Mouse (Mus musculus): ENCODE measurements around the gene Atf1. TPM values are rescaled to one million over a fixed set of nuclear protein-coding genes. Genes with fewer than 3 reads are reported as not detected.

Atf1 gene
- polyA plus RNA-seq (2012; rRNA removed) (21.3 and 29.7 TPM in 2 replicates), polyA plus RNA-seq (2014; fragmentation: Nextera tagmentation; extraction: Ambion mirVana) (24.9 and 27.6 TPM in 2 replicates)

DNA sequence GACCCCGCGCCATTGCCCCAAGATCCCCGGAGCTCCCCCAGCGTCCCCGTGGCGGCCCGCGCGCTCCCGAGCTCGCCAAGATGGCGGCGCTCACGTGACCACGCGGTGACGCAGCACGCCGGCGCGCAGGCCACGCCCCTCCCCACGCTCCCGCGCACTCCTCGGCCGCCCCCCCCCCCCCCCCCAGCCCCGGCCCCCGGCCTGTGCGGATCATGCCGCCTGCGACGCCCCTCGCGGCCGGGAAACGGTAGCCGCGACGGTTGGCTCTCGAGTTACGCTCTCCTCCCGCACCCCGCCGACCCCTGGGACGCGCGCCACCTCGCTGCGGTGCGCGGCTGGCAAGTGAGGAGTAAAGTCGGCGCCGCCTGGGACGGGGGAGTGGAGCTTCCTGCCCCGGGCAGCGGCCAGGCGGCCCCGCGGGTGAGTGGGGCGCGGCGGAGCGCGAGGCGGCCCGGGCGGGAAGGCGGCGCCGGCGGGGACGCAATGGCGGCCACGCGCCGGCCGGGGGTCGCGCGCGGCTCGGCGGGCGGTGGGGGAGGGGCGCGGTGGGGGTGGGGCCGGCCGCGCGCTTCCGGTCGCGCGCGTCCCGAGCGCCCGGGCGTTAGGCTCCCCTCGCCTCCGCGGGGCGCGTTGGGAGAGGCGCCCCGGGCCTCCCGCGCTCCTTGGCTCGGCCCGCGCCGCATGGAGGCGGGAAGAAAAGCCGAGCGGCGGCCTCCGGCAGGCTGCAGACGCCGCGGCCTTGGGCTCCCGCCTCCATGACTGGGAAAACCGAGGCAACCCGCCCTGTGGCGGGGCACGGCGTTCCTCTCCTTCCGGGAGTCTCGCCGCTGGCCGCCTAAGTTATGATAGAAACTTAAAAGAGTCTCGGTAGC is at the start of gene Atf1:
TSS of gene Atf1 (plus strand) at position 157 of the 872 bp plus-strand sequence.
- Histone ChIP-seq H3K4me1 (replicated peaks; ENCODE audit: control insufficient read depth in 2 of 2, insufficient read depth in 2 of 2, low read length in 1 of 2) (peaks cover 39 to 41% of the 10 kb centered on the region in 2 experiments), H3K27me3 (ENCODE audit: control insufficient read depth, insufficient read depth, low read length) (no peaks in the 10 kb centered on the region), H3K9me3 (ENCODE audit: control insufficient read depth, low read length) (no peaks in the 10 kb centered on the region), H3K4me2 (ENCODE audit: low read depth) (peak within 1 kb of the TSS; percentile 95), H3K36me3 (replicated peaks; ENCODE audit: control insufficient read depth, insufficient read depth, low read depth) (peaks cover 4% of the 10 kb centered on the region), H3K27ac (peak within 1 kb of the TSS; percentile 98), H3K9ac (replicated peaks) (peak within 1 kb of the TSS; percentile 81), H3K4me3 (ENCODE audit: insufficient read depth in 1 of 2, low read depth in 2 of 2, low read length in 2 of 2) (peak within 1 kb of the TSS; percentile 91 to 92)
- WGBS (ENCODE audit: insufficient replicate concordance), result under 1% methylated on average over 84 of the region's 133 CpGs
- TF ChIP-seq CTCF (IDR thresholded peaks at IDR 0.05; ENCODE audit: low read depth) (peak; percentile 64), EP300 (IDR thresholded peaks at IDR 0.05; ENCODE audit: low read depth) (no peak)
- ATAC-seq (ENCODE audit: insufficient read depth) (peak; percentile 77), DNase-seq (ENCODE audit: low read depth in 3 of 3, low spot score in 3 of 3) (peak; percentile 74 to 77 (median 77))

DNA sequence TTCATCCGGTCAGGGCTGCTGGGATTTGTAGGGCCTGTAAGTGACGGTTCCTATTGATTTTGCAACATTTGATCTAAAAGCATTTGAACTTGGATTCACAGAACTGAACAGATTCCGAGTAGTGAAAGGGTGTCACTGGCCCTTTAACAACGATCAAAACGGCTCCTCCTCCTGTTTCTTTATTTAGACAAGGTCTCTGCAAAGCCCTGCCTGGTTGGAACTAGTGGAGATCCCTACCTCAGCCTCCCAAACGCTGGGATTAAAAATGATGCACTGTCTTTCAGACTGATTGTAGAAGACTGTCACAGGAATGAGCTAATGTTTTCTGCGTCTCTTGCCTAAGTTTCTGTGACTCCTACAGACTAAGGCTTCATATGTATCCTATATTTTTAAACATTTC is 49.1 kb upstream of the Atf1 start:
- 62% methylated on average over 7 of the region's 7 CpGs for WGBS (ENCODE audit: insufficient replicate concordance)
- no peaks in the 10 kb centered on the region for H3K27me3 ChIP-seq (ENCODE audit: control insufficient read depth, insufficient read depth, low read length)
- H3K27ac ChIP-seq, result no peak overlapping the region
- no peak for DNase-seq (ENCODE audit: low read depth in 3 of 3, low spot score in 3 of 3)
- H3K4me1 ChIP-seq (replicated peaks; ENCODE audit: control insufficient read depth in 2 of 2, insufficient read depth in 2 of 2, low read length in 1 of 2), result no peaks in the 10 kb centered on the region
- H3K4me3 ChIP-seq (ENCODE audit: insufficient read depth in 1 of 2, low read depth in 2 of 2, low read length in 2 of 2), result no peak overlapping the region
- no peak overlapping the region for H3K9ac ChIP-seq (replicated peaks)
- TF ChIP-seq EP300 (IDR thresholded peaks at IDR 0.05; ENCODE audit: low read depth), result no peak
- TF ChIP-seq CTCF (IDR thresholded peaks at IDR 0.05; ENCODE audit: low read depth), result no peak
- ATAC-seq (ENCODE audit: insufficient read depth), result no peak
- no peaks in the 10 kb centered on the region for H3K9me3 ChIP-seq (ENCODE audit: control insufficient read depth, low read length)
- no peaks in the 10 kb centered on the region; the same call in 1 of the 2 replicates for H3K36me3 ChIP-seq (replicated peaks; ENCODE audit: control insufficient read depth, insufficient read depth, low read depth)
- H3K4me2 ChIP-seq (ENCODE audit: low read depth), result no peak overlapping the region

DNA sequence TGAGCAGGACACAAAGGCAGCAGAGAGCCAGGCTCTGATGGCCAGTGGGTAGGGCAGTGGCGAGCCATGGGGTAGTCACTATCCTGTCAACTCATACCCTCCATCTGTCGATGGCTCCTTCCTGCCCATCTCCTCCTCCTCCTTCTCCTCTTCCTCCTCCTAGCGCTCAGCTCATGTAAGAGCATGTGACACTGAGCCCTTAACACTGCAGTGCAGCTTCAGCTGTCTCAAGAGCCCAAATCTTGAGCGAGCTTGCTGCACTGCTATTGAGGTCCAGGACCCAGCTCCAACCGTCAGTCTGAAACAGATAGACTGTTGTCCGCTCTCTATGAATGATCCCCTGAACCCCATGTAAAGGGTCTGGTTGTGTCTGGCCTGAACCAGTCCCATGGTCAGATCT is 47.9 kb upstream of the Atf1 start:
- H3K9me3 ChIP-seq (ENCODE audit: control insufficient read depth, low read length), result no peaks in the 10 kb centered on the region
- no peak overlapping the region for H3K4me3 ChIP-seq (ENCODE audit: insufficient read depth in 1 of 2, low read depth in 2 of 2, low read length in 2 of 2)
- H3K36me3 ChIP-seq (replicated peaks; ENCODE audit: control insufficient read depth, insufficient read depth, low read depth), result no peaks in the 10 kb centered on the region
- H3K4me2 ChIP-seq (ENCODE audit: low read depth), result no peak overlapping the region
- H3K27ac ChIP-seq, result no peak overlapping the region
- no peak for ATAC-seq (ENCODE audit: insufficient read depth)
- no peaks in the 10 kb centered on the region for H3K27me3 ChIP-seq (ENCODE audit: control insufficient read depth, insufficient read depth, low read length)
- H3K9ac ChIP-seq (replicated peaks), result no peak overlapping the region
- DNase-seq (ENCODE audit: low read depth in 3 of 3, low spot score in 3 of 3), result no peak
- TF ChIP-seq EP300 (IDR thresholded peaks at IDR 0.05; ENCODE audit: low read depth) (no peak), CTCF (IDR thresholded peaks at IDR 0.05; ENCODE audit: low read depth) (no peak)
- WGBS (ENCODE audit: insufficient replicate concordance), result 58% methylated on average over 6 of the region's 6 CpGs
- no peaks in the 10 kb centered on the region for H3K4me1 ChIP-seq (replicated peaks; ENCODE audit: control insufficient read depth in 2 of 2, insufficient read depth in 2 of 2, low read length in 1 of 2)

DNA sequence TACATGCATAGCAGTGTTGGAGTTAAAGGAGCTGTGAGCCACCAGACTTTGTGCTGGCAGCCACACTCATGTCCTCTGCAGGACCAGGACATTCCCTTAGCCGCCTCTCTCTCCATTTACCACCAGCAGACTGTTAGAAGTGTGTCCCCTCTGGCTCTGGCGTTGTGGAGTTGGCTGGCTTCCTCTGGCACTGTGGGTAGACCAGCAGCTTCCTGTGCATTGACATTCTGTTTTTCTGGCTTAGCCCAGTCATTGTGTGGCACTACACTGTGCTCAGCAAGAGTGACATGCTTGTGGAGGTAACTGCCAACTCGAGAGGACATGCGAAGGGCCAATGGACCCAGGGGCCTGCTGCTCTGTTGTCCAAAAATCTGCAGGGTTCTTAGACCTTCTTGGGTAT is 47.4 kb upstream of the Atf1 start:
- H3K36me3 ChIP-seq (replicated peaks; ENCODE audit: control insufficient read depth, insufficient read depth, low read depth), result no peaks in the 10 kb centered on the region
- H3K9ac ChIP-seq (replicated peaks), result no peak overlapping the region
- H3K4me1 ChIP-seq (replicated peaks; ENCODE audit: control insufficient read depth in 2 of 2, insufficient read depth in 2 of 2, low read length in 1 of 2), result no peaks in the 10 kb centered on the region
- DNase-seq (ENCODE audit: low read depth in 3 of 3, low spot score in 3 of 3), result no peak
- no peak overlapping the region for H3K27ac ChIP-seq
- 78% methylated on average over 4 of the region's 4 CpGs for WGBS (ENCODE audit: insufficient replicate concordance)
- H3K4me3 ChIP-seq (ENCODE audit: insufficient read depth in 1 of 2, low read depth in 2 of 2, low read length in 2 of 2), result no peak overlapping the region
- no peaks in the 10 kb centered on the region for H3K27me3 ChIP-seq (ENCODE audit: control insufficient read depth, insufficient read depth, low read length)
- no peak overlapping the region for H3K4me2 ChIP-seq (ENCODE audit: low read depth)
- ATAC-seq (ENCODE audit: insufficient read depth), result no peak
- TF ChIP-seq CTCF (IDR thresholded peaks at IDR 0.05; ENCODE audit: low read depth) (no peak), EP300 (IDR thresholded peaks at IDR 0.05; ENCODE audit: low read depth) (no peak)
- no peaks in the 10 kb centered on the region for H3K9me3 ChIP-seq (ENCODE audit: control insufficient read depth, low read length)

DNA sequence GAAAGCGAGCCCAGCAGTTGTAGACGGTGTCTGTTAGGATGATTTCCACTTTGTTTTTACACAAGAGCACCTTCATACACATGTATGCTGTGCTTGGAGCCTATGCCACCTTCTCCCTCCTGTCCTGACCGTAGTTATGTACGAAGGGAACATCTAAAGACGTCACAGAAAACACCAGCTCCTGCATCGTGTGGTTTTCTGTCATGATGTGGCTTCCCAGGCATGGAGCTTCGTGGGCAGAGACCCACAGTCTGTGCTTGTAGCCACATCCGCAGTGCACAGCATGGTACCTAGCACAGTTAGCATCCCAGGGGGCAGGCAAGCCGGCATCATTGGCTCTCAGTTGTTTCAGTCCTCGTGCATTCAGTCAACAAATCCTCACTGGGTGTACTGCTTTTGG is 45.8 kb upstream of the Atf1 start:
- no peak for TF ChIP-seq EP300 (IDR thresholded peaks at IDR 0.05; ENCODE audit: low read depth)
- TF ChIP-seq CTCF (IDR thresholded peaks at IDR 0.05; ENCODE audit: low read depth), result no peak
- no peak overlapping the region for H3K4me2 ChIP-seq (ENCODE audit: low read depth)
- H3K27ac ChIP-seq, result no peak overlapping the region
- DNase-seq (ENCODE audit: low read depth in 3 of 3, low spot score in 3 of 3) (no peak), ATAC-seq (ENCODE audit: insufficient read depth) (no peak)
- 76% methylated on average over 10 of the region's 10 CpGs for WGBS (ENCODE audit: insufficient replicate concordance)
- no peak overlapping the region for H3K9ac ChIP-seq (replicated peaks)
- no peaks in the 10 kb centered on the region for H3K27me3 ChIP-seq (ENCODE audit: control insufficient read depth, insufficient read depth, low read length)
- H3K4me3 ChIP-seq (ENCODE audit: insufficient read depth in 1 of 2, low read depth in 2 of 2, low read length in 2 of 2), result no peak overlapping the region
- H3K9me3 ChIP-seq (ENCODE audit: control insufficient read depth, low read length), result no peaks in the 10 kb centered on the region
- H3K36me3 ChIP-seq (replicated peaks; ENCODE audit: control insufficient read depth, insufficient read depth, low read depth), result no peaks in the 10 kb centered on the region; the same call in 1 of the 2 replicates
- H3K4me1 ChIP-seq (replicated peaks; ENCODE audit: control insufficient read depth in 2 of 2, insufficient read depth in 2 of 2, low read length in 1 of 2), result no peaks in the 10 kb centered on the region
